Mouse (Mus musculus) urinary bladder, postnatal 10 days (tissue): ENCODE measurements at regions not wholly inside any gene's neighbourhood (a gene's known extent, or its start where the extent isn't known, plus 50 kb on each side); places are given as distances from the start of the nearest gene placed in this dataset.
"Not testable (repeated sequence)": the region's sequence is repeated elsewhere in the genome, so short reads cannot be mapped to it uniquely, and the experiment has no call there.

ENCODE experiments used
- DNase-seq: peaks from one replicate; pipeline ENCODE4 v3.0.0; 2022; ENCODE audit warnings: low spot score

GRCm38 (mm10) chrX:75734628-75735302 is 140.2 kb downstream of the Pls3 start:
- not testable (repeated sequence) for DNase-seq

GRCm38 (mm10) chrX:75733651-75734050 is 141.3 kb downstream of the Pls3 start:
- not testable (repeated sequence) for DNase-seq

- DNase-seq = not testable (repeated sequence)
Observed at GRCm38 (mm10) chrX:75729791-75730190, 145.2 kb downstream of the Pls3 start.

- no peak for DNase-seq
Observed at GRCm38 (mm10) chrX:75728507-75728906, 146.5 kb downstream of the Pls3 start.

- DNase-seq = not testable (repeated sequence)
Observed at GRCm38 (mm10) chrX:75723542-75723941, 145.5 kb upstream of the Rab39b start.

GRCm38 (mm10) chrX:75699949-75700348 is 121.9 kb upstream of the Rab39b start:
- no peak for DNase-seq

- DNase-seq = not testable (repeated sequence)
Observed at GRCm38 (mm10) chrX:75675271-75675670, 97.2 kb upstream of the Rab39b start.

- peak; percentile 60 for DNase-seq
Observed at GRCm38 (mm10) chrX:75673920-75674665, 96.1 kb upstream of the Rab39b start.

GRCm38 (mm10) chrX:75673586-75673919 is 95.5 kb upstream of the Rab39b start:
- DNase-seq = no peak

- no peak for DNase-seq
Observed at GRCm38 (mm10) chrX:75672976-75673375, 94.9 kb upstream of the Rab39b start.

- no peak for DNase-seq
Observed at GRCm38 (mm10) chrX:75667636-75668035, 89.6 kb upstream of the Rab39b start.

- no peak for DNase-seq
Observed at GRCm38 (mm10) chrX:75643402-75643801, 65.4 kb upstream of the Rab39b start.
